Mouse (Mus musculus) regulatory T cell (primary cell): Measurements from ENCODE around the gene Phf13.

Source experiments
- in situ Hi-C: fragments of 300-600 bp; cut with MboI, MseI; formaldehyde crosslinking; loops from one replicate; pipeline ENCODE4 v1.15.1; 2025; ENCODE audit warnings: high pct_unique_total_duplicates

Gene Phf13

GRCm38 (mm10) chr4:152013036-152013813, 17.2 kb upstream of the Phf13 start:
- in situ Hi-C loops, result no loop called here

GRCm38 (mm10) chr4:152012109-152012508, 16.1 kb upstream of the Phf13 start:
- in situ Hi-C loops, result no loop called here

- in situ Hi-C loops, result no loop called here
Observed at GRCm38 (mm10) chr4:152011171-152011760, 15.2 kb upstream of the Phf13 start.

GRCm38 (mm10) chr4:152010707-152011134, 14.7 kb upstream of the Phf13 start:
- in situ Hi-C loops, result no loop called here

GRCm38 (mm10) chr4:152010091-152010706, 14.1 kb upstream of the Phf13 start:
- in situ Hi-C loops, result no loop called here

GRCm38 (mm10) chr4:152009076-152010051, 13.3 kb upstream of the Phf13 start:
- in situ Hi-C loops, result no loop called here

- in situ Hi-C loops, result no loop called here
Observed at GRCm38 (mm10) chr4:152008622-152009075, 12.6 kb upstream of the Phf13 start, which contains the start of gene Klhl21. Gene Klhl21, plus strand, starts transcription at chr4:152008803.

- in situ Hi-C loops, result no loop called here
Observed at GRCm38 (mm10) chr4:152008148-152008500, 12.1 kb upstream of the Phf13 start.

GRCm38 (mm10) chr4:152007481-152008147, 11.6 kb upstream of the Phf13 start:
- in situ Hi-C loops, result no loop called here

GRCm38 (mm10) chr4:152006812-152007211, 10.8 kb upstream of the Phf13 start:
- in situ Hi-C loops, result no loop called here

- in situ Hi-C loops, result no loop called here
Observed at GRCm38 (mm10) chr4:152006137-152006536, 10.1 kb upstream of the Phf13 start.

GRCm38 (mm10) chr4:152002063-152002462, 6.0 kb upstream of the Phf13 start:
- in situ Hi-C loops, result no loop called here

- in situ Hi-C loops, result no loop called here
Observed at GRCm38 (mm10) chr4:152001335-152001734, 5.3 kb upstream of the Phf13 start.

GRCm38 (mm10) chr4:152000906-152001305, 4.8 kb upstream of the Phf13 start:
- in situ Hi-C loops, result no loop called here

- in situ Hi-C loops, result no loop called here
Observed at GRCm38 (mm10) chr4:151999481-151999880, 3.4 kb upstream of the Phf13 start.

- in situ Hi-C loops, result no loop called here
Observed at GRCm38 (mm10) chr4:151997701-151998100, 1.6 kb upstream of the Phf13 start.

- in situ Hi-C loops, result no loop called here
Observed at GRCm38 (mm10) chr4:151996951-151997222, 829 bp upstream of the Phf13 start.

GRCm38 (mm10) chr4:151995371-151996172, 486 bp downstream of the Phf13 start:
- in situ Hi-C loops, result no loop called here

GRCm38 (mm10) chr4:151994228-151995171, 1.6 kb downstream of the Phf13 start:
- in situ Hi-C loops, result no loop called here
